In genomic region chr3:122964301-122964700, GRCm38 (mm10) we compare ENCODE assay signal across 26 mouse cellular contexts. TPM values are rescaled to one million over a fixed set of nuclear protein-coding genes. Genes with fewer than 3 reads are reported as not detected.
"Had no signal": no experiment of that assay in that cellular context is flagged by ENCODE, and none has a peak within 500 bp of the region (broad histone marks: within the 10 kb centered on the region; RNA-seq: fewer than 3 reads in every experiment).

No protein-coding gene starts in this region.

- ATAC-seq: hindbrain, embryonic 16.5 days; inflammation-experienced regulatory T-cells, adult 6 months; intestine, embryonic 15.5 days; intestine, postnatal 0 days had no signal

- DNase-seq: gastrocnemius, postnatal 14 days; gastrocnemius, postnatal 36 days; heart, adult 18-20 months; heart, postnatal 10 days; heart, postnatal 4 days; kidney, adult 18-20 months; kidney, adult 8-10 months; kidney, postnatal 10 days; kidney, postnatal 25 days; kidney, postnatal 4 days; left cerebral cortex, postnatal 4 days; liver, embryonic 13.5 days had no signal

RNA-seq across cellular contexts. Expression of gene Gm10959, which starts 45.1 kb away (rescaled TPM):
- total RNA-seq: gastrocnemius, adult 18-20 months; gastrocnemius, adult 8-10 months; gastrocnemius, postnatal 14 days; gastrocnemius, postnatal 36 days; heart, adult 18-20 months; heart, adult 8-10 months; heart, postnatal 10 days; heart, postnatal 25 days; heart, postnatal 4 days; layer of hippocampus, adult 2 months; layer of hippocampus, postnatal 10 days; layer of hippocampus, postnatal 25 days; left cerebral cortex, adult 2 months; left cerebral cortex, postnatal 25 days; left cerebral cortex, postnatal 4 days; liver, adult 2 months had no signal
